Mouse (Mus musculus): ENCODE measurements around the gene Tspan14.

Gene Tspan14

DNA sequence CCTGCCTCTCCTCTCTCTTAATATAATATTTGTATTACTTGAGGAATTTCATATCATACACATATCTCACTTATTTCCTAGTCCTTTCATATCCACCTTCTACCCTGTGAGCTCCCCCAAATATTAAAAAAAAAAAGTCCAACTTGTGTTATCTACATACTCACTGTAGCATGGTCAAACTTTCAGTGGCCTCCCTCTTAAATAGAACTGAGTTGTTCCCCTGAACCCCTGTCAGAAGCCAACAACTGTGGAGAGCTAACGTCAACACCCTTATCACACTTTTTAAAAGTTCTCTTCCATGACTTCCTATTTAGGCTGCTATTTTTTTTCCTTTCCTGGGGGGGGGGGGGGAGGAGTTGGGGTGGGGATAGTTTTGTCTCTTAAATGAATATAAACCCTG, 80.9 kb downstream of the Tspan14 start:
- in situ Hi-C loops (cut with MboI, MseI) = no loop called here

GRCm38 (mm10) chr14:40885225-40885624, 81.4 kb downstream of the Tspan14 start:
- in situ Hi-C loops (cut with MboI, MseI) = no loop called here

DNA sequence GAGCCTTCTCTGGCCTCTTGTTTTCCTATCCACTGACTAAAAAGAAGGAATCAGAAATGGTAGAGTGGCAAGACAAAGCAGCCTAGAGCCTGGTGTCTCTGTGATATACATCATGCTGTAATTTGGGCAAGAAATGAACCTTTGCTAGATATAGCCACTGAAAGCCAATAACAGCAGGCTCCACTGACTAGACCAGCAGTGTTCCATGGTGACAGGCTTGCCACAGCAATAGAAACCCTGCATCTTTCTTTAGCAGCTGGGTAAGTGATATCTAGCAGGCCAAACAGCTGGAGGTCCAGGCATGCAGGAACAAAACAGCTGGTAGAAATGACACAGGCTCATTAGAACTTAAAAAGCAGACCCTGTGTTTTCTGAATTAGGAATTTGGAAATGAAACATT, 92.0 kb downstream of the Tspan14 start:
- in situ Hi-C loops (cut with MboI, MseI) = no loop called here

GRCm38 (mm10) chr14:40873961-40874360, 92.6 kb downstream of the Tspan14 start:
- in situ Hi-C loops (cut with MboI, MseI) = no loop called here

DNA sequence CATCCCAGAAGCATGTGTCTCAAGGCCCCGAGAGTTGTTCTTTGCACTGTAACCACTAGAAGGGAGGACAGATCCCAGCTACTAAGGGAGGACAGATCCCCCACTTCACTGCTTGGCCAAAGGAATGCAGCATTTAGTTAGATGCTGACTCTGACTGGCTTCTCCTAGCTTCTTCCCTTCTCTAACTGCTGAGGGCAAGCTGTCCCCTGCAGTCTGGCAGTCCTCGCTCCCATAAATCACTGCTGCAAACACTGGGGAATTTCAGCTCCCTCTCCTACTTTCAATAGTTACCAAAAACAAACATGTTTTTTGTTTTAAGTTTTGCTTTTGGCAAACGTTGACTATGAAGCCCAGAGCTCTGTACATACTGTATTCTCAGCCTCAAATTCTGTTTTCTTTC, 96.0 kb downstream of the Tspan14 start:
- in situ Hi-C loops (cut with MboI, MseI) = no loop called here

DNA sequence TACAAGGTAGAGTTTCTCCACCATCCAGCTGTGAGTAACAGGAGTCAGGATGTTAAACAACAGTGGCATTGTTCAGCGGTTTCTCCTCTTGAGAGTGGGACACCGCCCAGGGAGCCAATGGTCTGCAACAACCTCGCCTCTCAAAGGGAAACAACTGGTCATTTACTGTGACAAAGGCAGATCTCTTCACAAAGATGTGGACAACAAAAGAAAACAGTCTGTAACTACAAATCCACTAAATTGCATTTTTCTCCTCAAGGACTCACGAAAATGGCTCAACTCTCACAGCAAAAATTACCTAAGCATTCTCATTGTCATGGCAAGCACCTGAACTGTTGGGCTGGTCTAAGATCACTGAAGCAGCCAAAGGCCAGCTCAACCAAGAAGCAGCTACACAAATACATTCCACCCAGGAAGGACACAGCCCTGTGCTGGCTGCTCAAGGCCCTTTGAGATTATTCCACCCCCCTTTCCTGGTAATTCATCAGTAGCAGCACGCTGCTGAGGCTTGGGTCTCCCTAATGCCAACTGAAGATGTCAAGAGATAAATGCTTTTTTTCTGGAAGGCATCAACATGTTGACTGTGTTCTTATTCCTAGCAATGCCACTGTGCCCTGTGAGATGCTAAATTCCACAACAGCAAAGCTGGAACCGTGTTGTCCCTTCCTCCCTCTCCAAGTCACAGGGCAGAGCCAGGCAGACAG, 101.6 kb downstream of the Tspan14 start:
- in situ Hi-C loops (cut with MboI, MseI) = no loop called here

DNA sequence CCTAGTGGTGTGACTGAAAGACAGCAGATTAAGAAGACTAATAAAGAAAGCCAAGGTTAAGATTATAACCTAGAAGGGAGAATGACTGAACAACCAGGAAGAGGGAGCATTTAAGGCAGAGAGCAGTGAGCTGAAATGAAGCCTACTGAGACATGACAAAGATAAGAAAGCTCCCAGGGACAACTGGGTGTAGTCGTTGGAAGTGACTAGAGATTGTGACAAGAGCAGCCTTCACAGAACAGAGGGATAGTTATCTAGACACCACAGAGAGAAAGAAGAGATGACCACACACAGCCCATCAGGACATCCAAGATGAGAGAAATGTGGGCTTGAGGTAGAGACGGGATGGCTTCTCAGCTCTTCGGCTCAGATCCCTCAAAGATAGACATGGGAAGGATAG, 102.9 kb downstream of the Tspan14 start:
- in situ Hi-C loops (cut with MboI, MseI) = no loop called here

DNA sequence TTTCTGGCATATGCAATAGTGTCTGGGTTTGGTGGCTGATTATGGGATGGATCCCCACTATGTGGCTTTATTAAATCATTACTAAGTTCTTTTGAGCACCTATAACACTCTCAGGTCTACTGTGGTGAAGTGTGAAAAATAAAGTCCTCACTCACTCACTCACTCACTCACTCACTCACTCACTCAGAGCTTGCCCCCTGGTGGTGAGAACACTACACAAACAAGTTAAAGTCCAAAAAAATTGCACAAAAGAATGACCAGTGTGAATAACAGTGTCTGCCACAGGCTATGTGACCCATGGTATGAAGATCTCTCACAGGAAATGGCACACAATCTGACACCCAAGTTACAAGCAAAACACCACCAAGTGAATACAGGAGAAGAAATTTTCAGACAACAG, 103.6 kb downstream of the Tspan14 start:
- in situ Hi-C loops (cut with MboI, MseI) = no loop called here

Measured in T-helper 2 cell (primary cell).